Mouse (Mus musculus) bone marrow macrophage, adult 2 months (primary cell): ENCODE results near the gene Rnf38. TPM values are rescaled to one million over a fixed set of nuclear protein-coding genes. Genes with fewer than 3 reads are reported as not detected.

Experiments
- H3K27ac ChIP-seq: 2 replicates; pipeline ENCODE4 v1.5.1; 2012; ENCODE audit warnings: low read depth, low read length; ENCODE audit not compliant: insufficient read depth
- H3K4me1 ChIP-seq: 2 replicates; pipeline ENCODE4 v1.6.1; 2012; ENCODE audit warnings: low read length; ENCODE audit not compliant: control insufficient read depth, insufficient read depth
- H3K4me3 ChIP-seq: 2 replicates; pipeline ENCODE4 v1.5.1; 2012; ENCODE audit warnings: mild to moderate bottlenecking, low read length, moderate library complexity; ENCODE audit not compliant: insufficient read depth
- CTCF ChIP-seq: IDR thresholded peaks from 2 replicates; pipeline ENCODE4 v1.5.1; 2012; ENCODE audit warnings: low read depth, mild to moderate bottlenecking, low read length, moderate library complexity
- POLR2A ChIP-seq: IDR thresholded peaks from 2 replicates; pipeline ENCODE4 v1.6.1; 2012; ENCODE audit warnings: mild to moderate bottlenecking, low read depth, low read length, borderline replicate concordance
- polyA plus RNA-seq: library from polyadenylated mRNA; stranded (reverse); fragments of >200 nt; gene quantifications from 2 replicates; pipeline ENCODE4 v1.2.4, GENCODE M21; 2012; ENCODE audit not compliant: missing spikeins, insufficient read depth, insufficient read length

Gene Rnf38
- polyA plus RNA-seq, 1 experiment: 80.7 TPM

DNA sequence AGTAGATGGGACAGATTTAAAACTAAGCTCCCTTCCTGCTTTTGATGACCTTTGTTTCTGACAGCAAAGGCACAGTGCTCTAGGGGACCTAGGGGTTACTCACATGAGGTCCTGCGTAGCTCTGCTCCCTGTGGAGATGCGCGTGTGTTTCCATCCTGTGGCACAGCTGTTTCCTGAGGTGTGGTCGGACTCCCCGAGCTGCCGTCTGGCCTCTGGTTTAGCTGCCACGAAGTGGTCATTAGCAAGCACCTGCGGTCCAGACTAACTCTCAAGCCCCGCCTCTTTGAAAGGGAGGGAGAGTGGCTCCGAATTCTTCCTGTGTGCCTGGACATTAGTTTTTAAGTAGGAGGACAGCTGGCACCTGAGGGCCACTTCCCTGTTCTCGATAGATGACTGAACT, 149.6 kb downstream of the Rnf38 start, which contains the start of gene Gne:
Gene Gne (minus strand): TSS at position 233 of the 400 bp plus-strand sequence.
- Histone ChIP-seq H3K4me1 (no peaks in the 10 kb centered on the region), H3K27ac (no peak within 1 kb of the TSS), H3K4me3 (no peak within 1 kb of the TSS; the same call in 1 of the 2 replicates)
- TF ChIP-seq POLR2A (no peak), CTCF (no peak)

DNA sequence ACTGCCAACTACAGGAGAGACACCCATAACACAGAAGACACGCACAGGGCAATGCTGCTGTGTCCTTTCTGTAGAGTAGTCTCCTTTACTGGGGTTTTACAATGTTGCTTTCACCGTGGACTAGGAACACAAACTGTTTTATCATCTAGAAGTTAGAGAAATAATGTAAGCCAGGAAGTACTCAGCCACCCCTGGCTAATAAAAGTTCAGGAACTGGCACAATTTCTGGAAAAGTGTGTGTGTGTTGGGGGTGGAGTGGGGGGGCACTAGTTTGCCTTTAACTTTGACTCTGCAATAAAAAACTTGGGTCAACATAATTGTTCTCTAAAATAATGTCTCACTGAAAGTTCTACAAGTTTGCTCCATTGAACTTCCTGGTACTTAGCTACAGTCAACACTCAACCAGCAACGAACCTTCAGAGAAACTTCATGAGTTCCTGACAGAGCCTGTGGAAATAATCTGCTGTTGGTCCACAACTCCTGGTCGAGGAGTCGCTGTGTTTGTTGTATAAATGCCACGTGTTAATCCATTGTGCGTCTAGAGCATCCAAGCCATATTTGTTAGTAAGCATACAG, 155.1 kb downstream of the Rnf38 start:
- Histone ChIP-seq H3K27ac (no peak overlapping the region), H3K4me1 (0 out of 2 replicates have a peak, but pooled peaks cover 2% of the 10 kb centered on the region), H3K4me3 (no peak overlapping the region)
- TF ChIP-seq CTCF (no peak), POLR2A (no peak)

Other genes starting within 250 kb of the Rnf38 start
- 840 and 888 TPM in 2 replicates for gene Clta, start 229.3 kb downstream of the Rnf38 start, polyA plus RNA-seq
- 6.6 and 11.5 TPM in 2 replicates for gene Gne, start 149.6 kb downstream of the Rnf38 start, polyA plus RNA-seq
- 15.3 and 17.0 TPM in 2 replicates for gene Melk, start 67.1 kb upstream of the Rnf38 start, polyA plus RNA-seq